Mouse (Mus musculus) midbrain, postnatal 0 days (tissue): ENCODE results near the gene Tmco5. TPM values are rescaled to one million over a fixed set of nuclear protein-coding genes. Genes with fewer than 3 reads are reported as not detected.
"Not testable (repeated sequence)": the region's sequence is repeated elsewhere in the genome, so short reads cannot be mapped to it uniquely, and the experiment has no call there.

Source experiments
- ATAC-seq: fragments of 200-750 bp; cut with Nextera tagmentation; 2 replicates; pipeline ENCODE4 v1.8.0; 2017; ENCODE audit warnings: moderate number of reproducible peaks, mild to moderate bottlenecking, moderate TSS enrichment, moderate library complexity; ENCODE audit not compliant: low FRiP score
- DNase-seq: peaks from one replicate; pipeline ENCODE4 v3.0.0-alpha.2; 2015; ENCODE audit warnings: low spot score
- H3K27ac ChIP-seq: fragments of 300-500 bp; sonication (generic); 2 replicates; pipeline ENCODE4 v1.5.1; 2014; ENCODE audit warnings: low read depth, mild to moderate bottlenecking, low read length, mixed read lengths
- H3K27me3 ChIP-seq: fragments of 300-500 bp; sonication (generic); 2 replicates; pipeline ENCODE4 v1.6.1; 2014; ENCODE audit warnings: low read length, control low read depth, mixed read lengths; ENCODE audit not compliant: insufficient read depth
- H3K36me3 ChIP-seq: fragments of 300-500 bp; sonication (generic); 2 replicates; pipeline ENCODE4 v1.6.1; 2014; ENCODE audit warnings: low read length, control low read depth, mixed read lengths; ENCODE audit not compliant: insufficient read depth
- H3K4me1 ChIP-seq: fragments of 300-500 bp; sonication (generic); 2 replicates; pipeline ENCODE4 v1.6.1; 2014; ENCODE audit warnings: mild to moderate bottlenecking, control low read depth, antibody characterized with exemption, low read length, mixed read lengths; ENCODE audit not compliant: insufficient read depth
- H3K4me2 ChIP-seq: fragments of 300-500 bp; sonication (generic); 2 replicates; pipeline ENCODE4 v1.6.1; 2014; ENCODE audit warnings: low read depth, mild to moderate bottlenecking, low read length, mixed read lengths; ENCODE audit not compliant: poor library complexity, severe bottlenecking
- H3K4me3 ChIP-seq: fragments of 300-500 bp; sonication (generic); 2 replicates; pipeline ENCODE4 v1.5.1; 2014; ENCODE audit warnings: low read depth, mild to moderate bottlenecking, low read length, moderate library complexity
- H3K9ac ChIP-seq: fragments of 300-500 bp; sonication (generic); replicated peaks from 2 replicates; pipeline ENCODE4 v1.6.1; 2014; ENCODE audit warnings: mild to moderate bottlenecking, low read length, moderate library complexity, mixed read lengths; ENCODE audit not compliant: poor library complexity, severe bottlenecking
- H3K9me3 ChIP-seq: fragments of 300-500 bp; sonication (generic); 2 replicates; pipeline ENCODE4 v1.6.1; 2016; ENCODE audit warnings: low read length, control low read depth
- CTCF ChIP-seq: IDR thresholded peaks from 2 replicates; pipeline ENCODE4 v1.5.1; 2016; ENCODE audit warnings: antibody characterized with exemption, mild to moderate bottlenecking
- WGBS: fragments of 180-500 bp; shearing (Covaris S2); extraction: QIAGEN DNeasy Blood & Tissue Kit; methylation state at CpG from one replicate; pipeline ENCODE4 v1.1.7; 2014; 5-methylcytosine and 5-hydroxymethylcytosine counted together
- polyA plus RNA-seq: library from polyadenylated mRNA; unstranded; fragments of >200 nt; fragmentation: Nextera tagmentation; extraction: Ambion mirVana; gene quantifications from 2 replicates; pipeline ENCODE4 v1.2.1, GENCODE M21; 2015
- total RNA-seq: library from RNA; depleted of rRNA; stranded (reverse); fragments of >200 nt; gene quantifications from 2 replicates; pipeline ENCODE4 v1.2.3, GENCODE M21; 2014; rRNA removed

Tmco5 gene
- total and polyA plus RNA-seq, 2 experiments from 2014 or later: not detected

GRCm38 (mm10) chr2:116932218-116932617 lies 53.7 kb downstream of the Tmco5 start:
- 92% methylated on average over 7 of the region's 7 CpGs for WGBS
- DNase-seq: no peak
- Histone ChIP-seq H3K4me3 (no peak overlapping the region), H3K36me3 (no peaks in the 10 kb centered on the region), H3K9me3 (no peaks in the 10 kb centered on the region), H3K27me3 (no peaks in the 10 kb centered on the region), H3K9ac (no peak overlapping the region), H3K4me2 (no peak overlapping the region), H3K4me1 (no peaks in the 10 kb centered on the region), H3K27ac (no peak overlapping the region)
- TF ChIP-seq CTCF: no peak
- no peak for ATAC-seq

- H3K9ac ChIP-seq, H3K4me1 ChIP-seq, H3K27me3 ChIP-seq, H3K9me3 ChIP-seq, H3K4me3 ChIP-seq, H3K27ac ChIP-seq, H3K36me3 ChIP-seq, H3K4me2 ChIP-seq, ATAC-seq, DNase-seq: not testable (repeated sequence)
- 100% methylated on average over 1 of the region's 1 CpGs for WGBS
These were observed 55.7 kb downstream of the Tmco5 start for GRCm38 (mm10) chr2:116934236-116934635.

GRCm38 (mm10) chr2:116934776-116935175 lies 56.3 kb downstream of the Tmco5 start:
- Histone ChIP-seq H3K27me3 (no peaks in the 10 kb centered on the region), H3K4me3 (no peak overlapping the region), H3K4me1 (no peaks in the 10 kb centered on the region), H3K4me2 (no peak overlapping the region), H3K9me3 (no peaks in the 10 kb centered on the region), H3K27ac (no peak overlapping the region), H3K36me3 (no peaks in the 10 kb centered on the region), H3K9ac (no peak overlapping the region)
- no peak for DNase-seq
- ATAC-seq: no peak
- no peak for TF ChIP-seq CTCF

GRCm38 (mm10) chr2:116936371-116936770 lies 57.9 kb downstream of the Tmco5 start:
- no peaks in the 10 kb centered on the region for H3K4me1 ChIP-seq
- H3K36me3 ChIP-seq: no peaks in the 10 kb centered on the region
- H3K9me3 ChIP-seq: no peaks in the 10 kb centered on the region
- TF ChIP-seq CTCF: no peak
- no peak for ATAC-seq
- no peak overlapping the region for H3K9ac ChIP-seq
- no peak for DNase-seq
- WGBS: 62% methylated on average over 2 of the region's 2 CpGs
- H3K27me3 ChIP-seq: no peaks in the 10 kb centered on the region
- no peak overlapping the region for H3K4me2 ChIP-seq
- no peak overlapping the region for H3K27ac ChIP-seq
- no peak overlapping the region for H3K4me3 ChIP-seq

- Histone ChIP-seq H3K27ac (no peak overlapping the region), H3K4me3 (no peak overlapping the region), H3K9me3 (no peaks in the 10 kb centered on the region), H3K9ac (no peak overlapping the region), H3K27me3 (no peaks in the 10 kb centered on the region), H3K4me1 (no peaks in the 10 kb centered on the region), H3K36me3 (no peaks in the 10 kb centered on the region), H3K4me2 (no peak overlapping the region)
- 91% methylated on average over 1 of the region's 1 CpGs for WGBS
- no peak for DNase-seq
- ATAC-seq: no peak
- TF ChIP-seq CTCF: no peak
These were observed 58.7 kb downstream of the Tmco5 start for GRCm38 (mm10) chr2:116937166-116937565.

- Histone ChIP-seq H3K4me3 (no peak overlapping the region), H3K4me2 (no peak overlapping the region), H3K36me3 (no peaks in the 10 kb centered on the region), H3K9ac (no peak overlapping the region), H3K9me3 (no peaks in the 10 kb centered on the region), H3K27me3 (no peaks in the 10 kb centered on the region), H3K27ac (no peak overlapping the region), H3K4me1 (no peaks in the 10 kb centered on the region)
- TF ChIP-seq CTCF: no peak
- WGBS: 92% methylated on average over 3 of the region's 3 CpGs
- no peak for DNase-seq
- no peak for ATAC-seq
These were observed 63.3 kb downstream of the Tmco5 start for GRCm38 (mm10) chr2:116941816-116942215.

Other genes starting within 250 kb of the Tmco5 start
- 46.7 and 59.3 TPM in 2 replicates for gene Spred1, start 242.7 kb downstream of the Tmco5 start, total RNA-seq
- gene Spred1, start 242.7 kb downstream of the Tmco5 start, polyA plus RNA-seq: 10.7 and 12.9 TPM in 2 replicates